Mouse (Mus musculus) cerebellum, adult 2 months (tissue): ENCODE results near the gene Pagr1b. TPM values are rescaled to one million over a fixed set of nuclear protein-coding genes. Genes with fewer than 3 reads are reported as not detected.

Source experiments
- DNase-seq, 2 experiments: peaks; one replicate each; pipeline ENCODE4 v3.0.0; 2021
- H3K27ac ChIP-seq: fragments of 200-500 bp; 2 replicates; pipeline ENCODE4 v1.5.1; 2012; ENCODE audit warnings: low read length, control low read depth, inconsistent platforms; ENCODE audit not compliant: insufficient read depth
- H3K27me3 ChIP-seq: fragments of 200-500 bp; 2 replicates; pipeline ENCODE4 v1.6.1; 2012; ENCODE audit warnings: inconsistent platforms, mild to moderate bottlenecking, low read length, moderate library complexity; ENCODE audit not compliant: control insufficient read depth, insufficient read depth
- H3K4me1 ChIP-seq: fragments of 200-500 bp; 2 replicates; pipeline ENCODE4 v1.6.1; 2011; ENCODE audit warnings: low read length; ENCODE audit not compliant: control insufficient read depth, insufficient read depth
- H3K4me3 ChIP-seq: fragments of 200-500 bp; replicated peaks from 2 replicates; pipeline ENCODE3; 2011; ENCODE audit warnings: mild to moderate bottlenecking, low read depth, low read length, control low read depth; ENCODE audit not compliant: insufficient read depth
- CTCF ChIP-seq: fragments of 200-500 bp; IDR thresholded peaks from 2 replicates; pipeline ENCODE4 v1.5.1; 2011; ENCODE audit warnings: low read depth, mild to moderate bottlenecking, control low read depth, low read length, moderate library complexity, borderline replicate concordance; ENCODE audit not compliant: insufficient read depth
- POLR2A ChIP-seq: fragments of 200-500 bp; IDR thresholded peaks from 2 replicates; pipeline ENCODE4 v1.6.1; 2011; ENCODE audit warnings: low read length, control low read depth, borderline replicate concordance; ENCODE audit not compliant: insufficient read depth
- WGBS: fragments of 180-500 bp; shearing (Covaris S2); methylation state at CpG from one replicate; pipeline ENCODE4 v1.1.7; 2018; 5-methylcytosine and 5-hydroxymethylcytosine counted together
- polyA plus RNA-seq: library from polyadenylated mRNA; depleted of rRNA; stranded (reverse); fragments of >200 nt; gene quantifications from 2 replicates; pipeline ENCODE4 v1.2.3, GENCODE M21; 2012

Pagr1b gene
- polyA plus RNA-seq, 1 experiment: 2.8 TPM

DNA sequence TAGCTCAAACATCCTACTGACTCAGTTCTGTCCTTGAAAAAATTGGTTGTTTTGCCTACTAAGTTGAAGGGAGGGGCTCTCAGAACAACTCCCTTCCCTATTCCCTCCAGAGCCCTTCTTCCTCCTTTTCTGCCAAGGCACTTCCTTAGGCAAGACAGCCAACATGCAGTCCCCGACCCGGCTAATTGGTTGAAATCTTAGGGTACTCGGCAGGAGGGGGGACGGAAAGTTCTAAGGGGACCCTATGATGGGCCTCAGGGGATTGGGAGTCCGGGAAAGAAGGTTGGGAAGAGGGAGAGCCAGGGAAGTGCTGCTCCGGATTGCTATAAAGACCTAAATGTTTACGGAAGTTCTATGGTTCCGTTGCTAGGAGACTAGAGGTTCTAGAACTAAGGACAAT lies 40.8 kb downstream of the Pagr1b start:
- 5% methylated on average over 8 of the region's 8 CpGs for WGBS
- no peaks in the 10 kb centered on the region for H3K27me3 ChIP-seq

DNA sequence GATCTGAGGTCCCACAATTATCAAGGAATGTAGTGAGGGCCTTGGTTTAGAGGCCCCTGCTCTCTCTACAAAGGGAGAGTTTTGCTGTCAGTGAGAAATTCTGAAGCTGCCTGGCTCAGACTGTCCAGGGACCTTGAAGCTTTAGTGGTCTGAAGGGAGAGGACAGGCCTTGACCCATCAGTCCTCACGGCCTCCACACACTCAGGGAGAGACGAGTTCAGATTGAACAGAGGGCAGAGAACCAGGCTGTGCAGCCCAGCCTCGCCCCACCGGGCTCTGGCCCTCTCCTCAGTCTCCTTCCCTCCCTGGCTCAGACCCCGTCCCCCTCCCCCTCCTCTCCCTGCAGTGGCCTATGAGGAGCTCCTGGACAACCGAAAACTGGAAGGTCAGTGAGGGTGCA lies 48.9 kb downstream of the Pagr1b start:
- no peak overlapping the region for H3K27ac ChIP-seq
- no peaks in the 10 kb centered on the region for H3K4me1 ChIP-seq
- no peak for DNase-seq
- H3K4me3 ChIP-seq: no peak overlapping the region
- 55% methylated on average over 6 of the region's 6 CpGs for WGBS
- no peaks in the 10 kb centered on the region for H3K27me3 ChIP-seq
- TF ChIP-seq CTCF: no peak
- no peak for TF ChIP-seq POLR2A

More for the DNA sequence above, 40.8 kb downstream of the Pagr1b start:
- H3K27ac ChIP-seq: 0 out of 2 replicates have a peak overlapping the region, but pooled peaks have one; percentile 4
- TF ChIP-seq CTCF (no peak), POLR2A (no peak)
- peaks cover 14% of the 10 kb centered on the region for H3K4me1 ChIP-seq
- peak in 1 of 2 experiments; percentile 39 for DNase-seq
- H3K4me3 ChIP-seq: peak overlapping the region; percentile 75

DNA sequence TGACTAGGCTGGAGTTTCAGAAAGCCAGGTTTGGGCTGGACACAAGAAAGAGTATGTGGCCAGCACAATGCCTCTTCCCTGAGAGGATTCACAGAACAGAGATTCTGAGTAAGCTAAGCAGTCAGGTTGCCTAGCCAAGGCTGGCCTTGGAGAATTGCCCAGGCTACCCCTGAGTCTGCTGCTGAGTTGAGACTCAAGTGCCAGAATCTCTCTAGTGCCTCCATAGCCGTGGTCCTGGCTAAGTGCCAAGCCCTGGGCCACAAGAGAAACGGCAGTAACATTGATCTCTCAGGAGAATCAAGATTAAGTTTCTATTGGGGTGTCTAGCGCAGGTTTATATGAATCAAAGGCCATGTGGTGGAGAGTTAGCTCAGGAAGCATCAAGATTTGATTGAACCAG lies 50.7 kb downstream of the Pagr1b start:
- H3K27me3 ChIP-seq: no peaks in the 10 kb centered on the region

GRCm38 (mm10) chr7:126963548-126964286 lies 52.6 kb downstream of the Pagr1b start:
- 35% methylated on average over 19 of the region's 19 CpGs for WGBS
- H3K4me1 ChIP-seq: peaks cover 9% of the 10 kb centered on the region
- TF ChIP-seq POLR2A (no peak), CTCF (peak; percentile 47; the same call in 1 of the 2 replicates)
- H3K27me3 ChIP-seq: no peaks in the 10 kb centered on the region
- H3K27ac ChIP-seq: no peak overlapping the region
- peak in 1 of 2 experiments; percentile 53 for DNase-seq
- H3K4me3 ChIP-seq: no peak overlapping the region

More for the DNA sequence above, 50.7 kb downstream of the Pagr1b start:
- H3K4me3 ChIP-seq: no peak overlapping the region
- peaks cover 3% of the 10 kb centered on the region; the same call in 1 of the 2 replicates for H3K4me1 ChIP-seq
- peak; percentile 77 to 83 for DNase-seq
- H3K27ac ChIP-seq: no peak overlapping the region; the same call in 1 of the 2 replicates
- TF ChIP-seq POLR2A (no peak), CTCF (no peak)
- 16% methylated on average over 3 of the region's 3 CpGs for WGBS

DNA sequence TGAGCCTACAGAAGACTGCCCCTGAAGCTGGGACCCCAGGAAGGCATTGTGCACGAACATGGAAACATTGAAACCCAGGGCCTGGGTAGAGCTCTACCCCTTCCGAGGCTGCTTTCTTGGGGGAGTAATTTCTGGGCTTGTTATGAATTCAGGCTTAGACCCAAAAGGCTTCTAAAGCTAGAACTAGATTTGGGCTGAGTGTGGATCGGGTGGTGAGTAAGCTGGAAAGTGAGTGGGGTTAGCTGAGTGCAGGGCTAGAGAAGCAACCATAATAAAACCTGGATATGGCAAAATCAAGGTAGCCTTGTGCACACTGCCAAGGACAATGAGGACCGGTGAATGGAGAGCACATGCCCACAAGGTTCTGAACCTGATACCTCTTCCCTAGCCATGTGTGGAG lies 54.3 kb downstream of the Pagr1b start:
- Histone ChIP-seq H3K27me3 (no peaks in the 10 kb centered on the region), H3K4me1 (peaks cover 11% of the 10 kb centered on the region), H3K4me3 (no peak overlapping the region), H3K27ac (no peak overlapping the region)
- 76% methylated on average over 4 of the region's 4 CpGs for WGBS
- DNase-seq: no peak
- TF ChIP-seq CTCF (no peak), POLR2A (no peak)

- no peak overlapping the region for H3K27ac ChIP-seq
- TF ChIP-seq CTCF (no peak), POLR2A (no peak)
- H3K4me3 ChIP-seq: no peak overlapping the region
- WGBS: 74% methylated on average over 5 of the region's 5 CpGs
- H3K4me1 ChIP-seq: peaks cover 11% of the 10 kb centered on the region
- no peak for DNase-seq
- H3K27me3 ChIP-seq: no peaks in the 10 kb centered on the region
Observed at GRCm38 (mm10) chr7:126961095-126961494, 55.2 kb downstream of the Pagr1b start.

DNA sequence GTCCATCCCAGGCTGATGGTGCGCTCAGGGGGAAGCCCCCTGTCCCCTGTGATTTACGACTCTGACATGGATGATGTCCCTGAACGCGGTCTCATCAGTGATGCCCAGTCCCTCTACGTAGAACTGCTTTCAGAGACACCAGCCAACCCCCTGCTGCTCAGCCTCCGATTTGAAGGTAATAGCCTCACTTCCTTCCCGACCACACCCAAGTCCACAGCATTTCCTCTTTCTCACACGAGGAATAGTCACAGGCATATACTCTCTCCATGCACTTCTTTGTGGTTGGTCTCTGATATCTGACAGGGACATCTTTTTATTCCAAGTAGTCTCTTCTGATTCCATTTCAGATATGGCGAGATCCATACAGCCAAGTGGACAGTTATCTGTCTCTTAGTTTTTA lies 56.5 kb downstream of the Pagr1b start:
- H3K27ac ChIP-seq: no peak overlapping the region
- no peaks in the 10 kb centered on the region for H3K27me3 ChIP-seq
- 33% methylated on average over 9 of the region's 9 CpGs for WGBS
- no peak overlapping the region for H3K4me3 ChIP-seq
- DNase-seq: no peak
- no peak for TF ChIP-seq POLR2A
- peaks cover 17% of the 10 kb centered on the region for H3K4me1 ChIP-seq

- no peak for TF ChIP-seq POLR2A
- no peak for TF ChIP-seq CTCF
- WGBS: 38% methylated on average over 3 of the region's 3 CpGs
- Histone ChIP-seq H3K27ac (no peak overlapping the region), H3K4me1 (peaks cover 22% of the 10 kb centered on the region), H3K27me3 (no peaks in the 10 kb centered on the region), H3K4me3 (no peak overlapping the region)
- DNase-seq: no peak
Observed at GRCm38 (mm10) chr7:126955125-126955524, 61.2 kb downstream of the Pagr1b start.
